Mouse (Mus musculus): ENCODE results near the gene Stpg1.
A peak's percentile ranks its signal among the peaks of the same experiment; 100 is the strongest.

Stpg1 gene

GRCm38 (mm10) chr4:135513865-135514264, 19.3 kb downstream of the Stpg1 start:
- no peak for DNase-seq (ENCODE audit: low spot score in 2 of 2)

- DNase-seq (ENCODE audit: low spot score in 2 of 2), result no peak
Measured at GRCm38 (mm10) chr4:135514925-135515324, 20.3 kb downstream of the Stpg1 start.

GRCm38 (mm10) chr4:135516351-135517316, 22.0 kb downstream of the Stpg1 start:
- DNase-seq (ENCODE audit: low spot score in 2 of 2), result no peak

GRCm38 (mm10) chr4:135518135-135518534, 23.5 kb downstream of the Stpg1 start:
- no peak for DNase-seq (ENCODE audit: low spot score in 2 of 2)

GRCm38 (mm10) chr4:135520421-135520820, 25.8 kb downstream of the Stpg1 start:
- no peak for DNase-seq (ENCODE audit: low spot score in 2 of 2)

GRCm38 (mm10) chr4:135523939-135524338, 29.3 kb downstream of the Stpg1 start:
- DNase-seq (ENCODE audit: low spot score in 2 of 2), result no peak

- DNase-seq (ENCODE audit: low spot score in 2 of 2), result no peak
Measured at GRCm38 (mm10) chr4:135525057-135525456, 30.5 kb downstream of the Stpg1 start.

- DNase-seq (ENCODE audit: low spot score in 2 of 2), result no peak
Measured at GRCm38 (mm10) chr4:135526039-135526710, 31.6 kb downstream of the Stpg1 start.

- no peak for DNase-seq (ENCODE audit: low spot score in 2 of 2)
Measured at GRCm38 (mm10) chr4:135530270-135530669, 35.7 kb downstream of the Stpg1 start.

GRCm38 (mm10) chr4:135531236-135531635, 36.6 kb downstream of the Stpg1 start:
- DNase-seq (ENCODE audit: low spot score in 2 of 2), result peak; percentile 21 to 40

- DNase-seq (ENCODE audit: low spot score in 2 of 2), result no peak
Measured at GRCm38 (mm10) chr4:135531771-135532613, 37.4 kb downstream of the Stpg1 start.

GRCm38 (mm10) chr4:135533001-135533400, 38.4 kb downstream of the Stpg1 start:
- no peak for DNase-seq (ENCODE audit: low spot score in 2 of 2)

- DNase-seq (ENCODE audit: low spot score in 2 of 2), result no peak
Measured at GRCm38 (mm10) chr4:135535021-135535420, 40.4 kb downstream of the Stpg1 start.

- DNase-seq (ENCODE audit: low spot score in 2 of 2), result no peak
Measured at GRCm38 (mm10) chr4:135539056-135539455, 44.5 kb downstream of the Stpg1 start.

- no peak for DNase-seq (ENCODE audit: low spot score in 2 of 2)
Measured at GRCm38 (mm10) chr4:135540057-135540456, 45.5 kb downstream of the Stpg1 start.

- no peak for DNase-seq (ENCODE audit: low spot score in 2 of 2)
Measured at GRCm38 (mm10) chr4:135544284-135544683, 49.7 kb downstream of the Stpg1 start.

GRCm38 (mm10) chr4:135545080-135545511, 50.5 kb downstream of the Stpg1 start:
- DNase-seq (ENCODE audit: low spot score in 2 of 2), result no peak

GRCm38 (mm10) chr4:135546008-135546407, 51.4 kb downstream of the Stpg1 start:
- no peak for DNase-seq (ENCODE audit: low spot score in 2 of 2)

- DNase-seq (ENCODE audit: low spot score in 2 of 2), result no peak
Measured at GRCm38 (mm10) chr4:135546793-135547192, 52.2 kb downstream of the Stpg1 start.

- no peak for DNase-seq (ENCODE audit: low spot score in 2 of 2)
Measured at GRCm38 (mm10) chr4:135547551-135547950, 53.0 kb downstream of the Stpg1 start.

- DNase-seq (ENCODE audit: low spot score in 2 of 2), result no peak
Measured at GRCm38 (mm10) chr4:135548108-135548507, 53.5 kb downstream of the Stpg1 start.
